Mouse (Mus musculus) c-Kit-negative CD71-positive TER-119-positive erythroid progenitor cells, embryonic 14.5 days (primary cell): Measurements from ENCODE around the gene Spin2f.
"Not testable (repeated sequence)": the region's sequence is repeated elsewhere in the genome, so short reads cannot be mapped to it uniquely, and the experiment has no call there.

ENCODE experiments used
- DNase-seq: peaks from one replicate; pipeline ENCODE4 v3.0.0-alpha.2; 2013; ENCODE audit warnings: low read depth, low spot score

Spin2f gene

DNA sequence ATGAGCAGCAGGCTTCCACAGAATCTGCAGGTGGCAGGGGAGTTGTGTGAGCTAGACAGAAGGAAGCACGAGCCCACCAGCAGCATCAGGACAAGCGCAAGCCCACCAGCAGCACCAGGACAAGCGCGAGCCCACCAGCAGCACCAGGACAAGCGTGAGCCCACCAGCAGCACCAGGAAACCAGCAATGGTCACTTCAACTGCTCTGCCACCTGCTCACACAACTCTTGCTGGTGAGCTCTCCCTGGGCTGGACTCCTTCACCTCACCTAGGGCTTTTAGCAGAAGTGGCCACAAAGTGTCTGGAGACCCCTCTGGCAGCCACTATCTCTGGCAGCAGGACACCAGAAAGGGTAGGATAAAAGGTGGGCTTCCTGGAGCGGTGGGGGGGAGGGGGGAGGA lies at the start of gene Spin2f:
Spin2f (plus strand) TSS at position 301 of the 400 bp plus-strand sequence.
- DNase-seq, result not testable (repeated sequence)

DNA sequence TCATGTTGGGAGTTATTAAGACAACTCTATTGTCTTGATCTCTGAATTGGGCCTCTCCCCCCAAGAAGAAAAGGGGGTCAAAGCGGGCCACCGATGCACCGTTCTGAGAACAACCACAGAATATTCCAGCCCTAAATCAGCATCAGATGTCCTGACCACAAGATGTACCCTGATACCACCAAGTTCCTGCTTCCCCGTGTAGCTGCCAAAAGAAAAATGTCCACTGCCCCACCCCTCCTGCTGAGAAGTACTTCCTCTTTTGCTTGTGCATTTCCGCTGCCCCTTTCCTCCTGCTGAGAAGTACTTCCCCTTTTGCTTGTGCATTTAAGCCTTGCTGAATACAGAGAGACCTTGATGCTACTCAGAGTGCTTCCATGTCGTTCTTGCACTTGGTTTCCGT lies 41.6 kb upstream of the Spin2f start:
- DNase-seq, result not testable (repeated sequence)

DNA sequence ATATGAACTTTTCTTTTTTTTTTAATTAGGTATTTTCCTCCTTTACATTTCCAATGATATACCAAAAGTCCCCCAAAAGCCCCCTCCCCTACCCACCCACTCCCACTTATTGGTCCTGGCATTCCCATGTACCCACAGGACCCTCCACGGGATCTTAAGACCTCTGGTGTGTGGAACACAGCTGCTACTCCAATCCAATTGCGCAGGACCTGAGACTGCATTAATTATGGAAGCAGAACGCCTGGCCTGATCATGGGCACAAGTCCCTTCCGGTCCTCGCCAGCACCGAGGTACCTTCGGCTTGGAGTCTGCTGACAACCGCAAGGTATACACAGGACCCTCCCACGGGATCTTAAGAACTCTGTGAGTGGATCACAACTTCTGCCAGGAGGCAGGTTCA lies 30.2 kb upstream of the Spin2f start:
- DNase-seq, result not testable (repeated sequence)

DNA sequence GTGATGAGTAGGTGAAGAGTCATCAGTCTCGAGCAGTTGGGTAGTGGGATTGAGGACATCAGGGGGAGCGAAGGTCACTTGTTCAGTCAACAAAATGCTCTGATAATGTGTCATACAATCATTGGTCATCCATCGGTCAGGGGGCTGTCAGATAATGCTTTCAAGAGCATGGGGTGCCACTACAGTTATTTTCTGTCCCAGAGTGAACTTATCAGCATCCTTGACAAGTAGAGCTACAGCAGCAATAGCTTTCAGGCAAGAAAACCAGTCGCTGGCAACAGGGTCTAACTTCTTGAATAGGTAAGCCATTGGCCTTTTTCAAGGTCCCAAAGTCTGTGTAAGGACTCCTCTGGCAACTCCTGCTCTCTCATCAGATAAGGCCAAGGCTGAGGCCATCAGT lies 18.6 kb upstream of the Spin2f start:
- not testable (repeated sequence) for DNase-seq

DNA sequence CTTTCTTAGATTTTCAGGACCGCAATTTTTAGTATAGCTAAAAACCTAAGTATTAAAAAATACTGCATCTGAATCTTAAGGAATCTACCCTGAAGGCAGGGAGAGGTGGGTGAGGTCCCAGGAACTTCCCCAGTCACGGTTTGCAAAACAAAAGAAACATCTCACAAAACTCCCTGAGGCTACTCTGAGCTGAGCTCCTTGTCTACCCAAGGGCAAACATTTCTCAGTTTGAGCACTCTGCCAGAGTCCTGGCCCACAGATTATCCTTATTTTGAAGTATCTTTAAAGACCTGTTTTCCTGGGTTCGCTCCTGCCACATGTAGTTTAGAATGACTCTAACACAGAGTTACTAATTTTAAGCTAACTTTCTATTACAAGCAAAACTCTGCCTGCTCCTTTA lies 11.9 kb upstream of the Spin2f start:
- not testable (repeated sequence) for DNase-seq
